Mouse (Mus musculus) monocyte, adult 5-6 weeks (primary cell): ENCODE results near the gene Card19. TPM values are rescaled to one million over a fixed set of nuclear protein-coding genes. Genes with fewer than 3 reads are reported as not detected.

Experiments
- ATAC-seq: fragments of 153-309, 156-312 bp; replicated peaks from 2 replicates; pipeline ENCODE4 v1.8.0; 2017; ENCODE audit warnings: mild to moderate bottlenecking; ENCODE audit not compliant: low TSS enrichment, insufficient number of reproducible peaks, severe bottlenecking, poor library complexity, low FRiP score
- total RNA-seq: library from RNA; stranded (forward); fragments of 200-1000, 200-491, 200-594 nt; gene quantifications from 3 replicates; pipeline ENCODE4 v1.2.3, GENCODE M21; 2017

Card19 gene
- total RNA-seq, 1 experiment from 2014 or later: 27.8 TPM

DNA sequence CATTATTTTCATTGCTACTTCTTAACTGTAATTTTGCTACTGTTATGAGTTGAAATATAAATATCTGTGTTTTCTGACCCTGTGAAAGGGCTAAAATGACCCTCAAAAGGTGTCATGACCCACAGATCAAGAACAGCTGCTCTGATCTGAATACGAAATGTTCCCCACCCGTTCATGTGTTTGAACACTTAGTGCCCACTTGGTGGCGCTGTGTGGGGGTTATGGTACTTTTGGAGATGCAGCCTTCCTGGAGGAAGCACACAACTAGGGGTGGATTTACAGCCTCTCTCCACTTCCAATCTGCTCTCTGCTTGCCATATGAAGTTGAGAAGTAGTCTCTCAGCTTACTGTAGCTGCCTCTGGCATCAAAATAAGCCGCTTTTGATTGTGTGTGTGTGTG lies 18.9 kb upstream of the Card19 start:
- ATAC-seq: no peak

DNA sequence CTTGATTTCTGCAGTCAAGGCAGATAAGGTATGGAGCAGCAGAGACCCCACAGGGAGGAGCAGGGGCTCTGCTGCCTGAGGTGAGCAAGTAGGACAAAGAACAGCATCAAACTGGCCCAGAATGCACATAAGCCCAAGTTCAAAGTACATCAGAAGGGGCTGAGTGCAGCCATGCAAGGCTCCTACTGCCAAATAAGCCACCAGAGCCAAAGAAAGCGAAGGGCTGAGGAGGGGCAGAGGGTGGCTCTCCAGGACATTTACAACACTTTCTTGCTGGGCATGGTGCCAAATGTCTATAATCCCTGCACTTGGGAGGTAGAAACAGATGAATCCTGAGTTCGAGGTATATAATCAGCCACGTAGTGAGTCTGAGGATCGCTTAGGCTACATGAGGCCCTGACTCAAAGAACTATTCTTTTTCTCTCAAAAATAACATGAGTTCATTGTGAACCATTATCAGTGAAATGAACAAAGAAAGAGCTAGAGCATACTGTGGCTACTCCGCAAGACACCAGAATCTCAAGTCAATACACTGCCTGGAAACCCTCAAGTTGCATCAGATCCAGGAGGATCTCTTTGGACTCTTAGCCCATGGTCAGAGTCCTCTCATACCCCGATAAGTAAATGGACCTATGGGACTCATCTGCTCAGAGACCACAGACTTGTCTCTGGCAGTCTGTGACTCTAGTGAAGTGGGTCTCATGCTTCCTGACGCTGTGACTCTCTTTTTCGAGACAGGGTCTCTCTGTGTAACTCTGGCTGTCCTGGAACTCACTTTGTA lies 18.1 kb upstream of the Card19 start:
- no peak for ATAC-seq

DNA sequence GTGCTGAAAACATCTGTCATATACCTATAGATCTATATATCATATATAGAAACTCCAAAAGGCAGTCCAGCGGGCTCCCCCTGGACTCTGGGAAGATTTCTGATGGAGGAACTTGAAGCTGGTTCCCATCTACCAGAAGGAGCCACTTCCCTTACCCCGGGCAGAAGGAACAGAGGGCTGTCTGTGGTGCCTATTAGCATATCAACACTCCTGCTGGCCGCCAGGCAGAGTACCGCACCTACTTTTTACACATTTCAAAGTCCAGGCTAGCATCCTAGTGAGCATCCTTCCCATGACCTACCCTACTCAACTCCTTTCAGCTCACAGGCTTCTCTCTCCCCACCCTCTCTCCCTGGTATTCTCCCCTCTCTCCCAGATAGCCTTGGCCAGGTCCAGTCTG lies 9.8 kb upstream of the Card19 start:
- ATAC-seq: peak; percentile 52

DNA sequence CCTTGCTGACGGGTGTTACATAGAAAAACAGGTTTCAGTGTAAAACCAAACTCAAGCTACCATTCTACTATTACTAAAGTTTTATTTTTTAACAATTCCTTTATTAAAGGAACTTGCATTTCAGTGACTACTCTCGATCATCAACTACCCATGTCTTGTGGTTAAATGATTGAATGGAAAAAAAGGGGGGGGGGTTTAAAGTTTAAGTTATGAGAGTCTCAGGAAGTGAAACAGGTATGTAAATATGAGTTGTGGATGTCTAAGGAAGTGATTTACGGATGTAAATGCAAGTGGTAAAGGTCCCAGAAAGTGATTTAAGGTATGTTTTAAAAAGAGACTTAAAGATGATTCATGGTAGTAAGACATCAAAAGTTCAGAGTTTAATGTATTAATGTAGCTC lies 9.3 kb upstream of the Card19 start:
- ATAC-seq: no peak

GRCm38 (mm10) chr13:49224729-49225128 lies 8.9 kb upstream of the Card19 start:
- no peak for ATAC-seq

DNA sequence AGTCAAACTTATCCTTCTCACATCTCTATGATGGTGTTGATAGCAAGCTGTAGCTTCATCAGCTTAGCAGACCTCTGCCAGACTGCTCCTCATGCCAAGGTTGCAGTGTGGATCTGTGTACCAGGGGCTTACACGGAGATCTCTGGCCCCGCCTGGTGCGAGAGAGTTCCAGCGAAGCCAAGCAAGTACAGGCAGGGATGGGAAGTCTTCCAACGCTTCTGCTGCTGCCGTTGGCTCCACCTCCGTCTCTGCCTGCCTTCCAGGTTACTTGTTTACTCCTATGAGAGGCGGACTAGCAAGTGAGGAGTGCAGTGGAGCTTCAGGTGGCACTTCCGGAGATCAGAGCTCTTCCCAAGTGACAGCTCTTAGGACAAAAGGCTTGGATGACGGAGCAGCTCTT lies 8.5 kb upstream of the Card19 start:
- no peak for ATAC-seq

- no peak for ATAC-seq
Measured at GRCm38 (mm10) chr13:49220912-49221311, 5.1 kb upstream of the Card19 start.

- ATAC-seq: no peak
Measured at GRCm38 (mm10) chr13:49219367-49219766, 3.5 kb upstream of the Card19 start.

GRCm38 (mm10) chr13:49218651-49219050 lies 2.8 kb upstream of the Card19 start:
- ATAC-seq: no peak

DNA sequence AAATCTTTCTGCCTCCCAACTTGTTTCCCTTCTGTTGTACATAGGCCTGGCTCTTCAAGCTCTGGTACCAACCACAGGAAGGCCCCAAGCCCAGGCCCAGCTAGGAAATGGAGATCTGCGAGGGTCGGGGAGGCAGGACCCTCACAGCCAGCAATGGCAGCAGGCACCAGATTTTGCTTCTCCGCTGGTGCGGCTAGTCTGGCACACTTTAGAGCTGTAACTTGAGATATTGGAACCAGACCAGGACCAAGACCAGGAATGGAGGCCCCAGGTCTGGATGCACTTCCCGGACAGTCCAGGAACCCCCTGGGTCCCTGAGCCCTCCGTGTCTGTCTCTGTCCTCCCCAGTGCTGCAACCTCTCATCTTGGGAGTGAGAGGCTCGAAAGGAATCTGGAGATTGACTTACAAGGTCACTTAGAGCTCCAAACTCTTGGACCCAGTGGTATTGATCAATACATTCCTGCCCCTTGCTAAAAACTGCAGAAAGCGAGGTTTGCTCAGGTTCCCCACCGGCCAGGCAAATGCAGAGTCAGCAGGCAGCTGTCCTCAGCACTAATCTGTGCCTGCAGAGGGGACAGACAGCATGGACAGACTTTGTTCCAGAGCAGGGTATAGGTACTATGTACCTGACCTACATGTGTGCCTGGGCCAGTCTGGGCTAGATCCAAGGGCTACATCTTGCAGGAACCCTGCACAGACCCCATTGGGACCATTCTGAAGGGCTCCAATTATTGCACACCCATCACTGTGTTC lies 1.1 kb upstream of the Card19 start:
- ATAC-seq: no peak

GRCm38 (mm10) chr13:49216220-49216552 lies 349 bp upstream of the Card19 start:
- no peak for ATAC-seq

- ATAC-seq: no peak
Measured at GRCm38 (mm10) chr13:49215128-49215503, 721 bp downstream of the Card19 start.

DNA sequence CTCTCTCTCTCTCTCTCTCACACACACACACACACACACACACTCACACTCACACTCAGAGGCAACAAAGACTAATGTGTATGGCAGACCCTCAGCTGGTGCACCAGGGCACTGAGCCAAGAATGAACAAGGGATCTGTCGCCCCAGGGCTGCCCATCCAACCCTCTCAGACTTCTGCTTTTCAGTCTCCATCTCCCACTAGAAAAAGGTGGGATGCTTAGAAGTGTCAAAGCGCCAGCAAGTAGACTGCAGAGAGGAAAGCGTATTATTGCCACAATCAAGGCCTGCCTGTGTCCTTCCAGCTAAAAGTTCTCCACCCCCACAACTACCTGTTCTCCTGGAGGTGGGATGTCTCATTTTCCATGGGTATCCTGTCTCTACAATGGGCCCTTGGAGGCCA lies 1.4 kb downstream of the Card19 start:
- ATAC-seq: no peak

DNA sequence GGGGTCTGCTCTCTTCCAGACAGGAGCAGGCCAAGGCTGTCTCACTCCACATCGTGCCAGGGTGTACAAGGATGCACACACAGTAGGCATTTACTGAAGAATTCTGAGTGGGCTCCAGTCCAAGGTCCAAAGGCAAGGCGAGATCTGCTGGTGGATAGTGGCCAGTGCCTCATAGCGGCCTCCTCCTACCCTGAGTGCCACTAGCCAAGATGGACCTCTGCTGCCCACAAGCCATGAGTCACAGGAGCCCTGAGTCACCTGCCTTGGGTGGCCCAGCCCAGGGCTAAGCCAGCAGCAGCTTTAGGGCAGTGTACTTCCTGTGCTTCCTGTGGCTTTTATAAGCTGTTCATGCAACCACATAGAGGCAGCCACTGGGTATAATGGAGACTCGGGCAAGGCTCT lies 2.3 kb downstream of the Card19 start:
- peak; percentile 65 for ATAC-seq

DNA sequence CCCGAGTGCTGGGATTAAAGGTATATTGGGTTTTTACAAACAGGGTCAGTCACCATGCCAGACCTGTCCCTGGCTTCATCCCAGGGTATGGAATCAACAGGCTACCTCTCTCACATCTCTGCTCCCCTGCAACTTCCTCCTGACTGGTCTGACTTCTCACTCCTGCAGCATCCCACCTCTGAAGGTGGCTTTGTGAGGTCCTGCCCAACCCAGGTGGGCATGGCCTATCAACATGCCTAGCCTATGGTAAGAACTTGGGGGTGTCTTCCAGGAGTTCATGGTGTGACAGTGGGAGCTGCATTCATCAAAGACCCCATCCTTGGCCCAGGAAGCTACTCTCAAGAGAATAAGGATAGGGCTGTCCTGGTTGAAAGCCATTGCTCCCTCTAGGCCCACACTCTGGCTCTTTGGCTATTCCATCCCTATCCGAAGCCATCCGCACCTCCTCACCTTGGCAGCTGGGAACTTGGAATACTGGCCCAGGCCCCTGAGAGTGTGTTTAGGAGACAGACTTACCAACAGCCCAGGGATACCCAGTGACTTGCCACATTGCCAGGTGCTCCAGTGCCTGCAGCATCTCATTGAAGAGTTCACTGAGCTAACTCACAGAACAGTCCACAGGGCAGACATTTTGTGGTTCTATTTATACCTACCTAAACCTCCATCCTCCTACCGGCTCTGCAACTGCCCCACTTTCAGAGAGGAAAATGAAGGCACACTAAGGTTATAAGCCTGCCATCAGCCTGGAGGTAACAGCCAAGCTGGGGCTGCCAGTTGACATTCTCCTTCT lies 2.9 kb downstream of the Card19 start:
- no peak for ATAC-seq

DNA sequence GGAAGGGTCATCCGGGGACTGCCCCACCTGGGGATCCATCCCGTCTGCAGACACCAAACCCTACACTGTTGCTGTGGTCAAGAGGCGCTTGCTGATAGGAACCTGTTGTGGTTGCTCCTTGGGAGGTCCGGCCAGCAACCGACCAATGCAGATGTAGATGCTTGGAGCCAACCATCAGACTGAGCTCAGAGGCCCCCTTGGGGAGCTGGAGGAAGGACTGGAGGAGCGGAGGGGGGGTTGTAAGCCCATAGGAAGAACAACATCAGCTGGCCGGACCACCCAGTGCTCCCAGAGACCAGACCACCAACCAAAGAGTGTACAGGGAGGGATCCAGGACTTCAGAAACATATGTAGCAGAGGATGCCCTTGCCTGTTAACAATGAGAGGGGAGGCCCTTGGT lies 6.5 kb downstream of the Card19 start:
- no peak for ATAC-seq

- no peak for ATAC-seq
Measured at GRCm38 (mm10) chr13:49206341-49206740, 9.5 kb downstream of the Card19 start.

GRCm38 (mm10) chr13:49205381-49205998 lies 10.3 kb downstream of the Card19 start:
- ATAC-seq: peak; percentile 83

GRCm38 (mm10) chr13:49202556-49202955 lies 13.3 kb downstream of the Card19 start:
- ATAC-seq: no peak
